Comparison of ENCODE assay signal across 11 mouse cellular contexts in genomic region chr9:70509906-70510525, GRCm38 (mm10). TPM values are rescaled to one million over a fixed set of nuclear protein-coding genes. Genes with fewer than 3 reads are reported as not detected.
A peak's percentile ranks its signal among the peaks of the same experiment; 100 is the strongest.
DNase-seq lines count a peak whose midpoint lies in the region; ATAC-seq and TF ChIP-seq lines count a peak whose summit lies in the region.
"Had no signal": no experiment of that assay in that cellular context is flagged by ENCODE, and none has a peak within 500 bp of the region (broad histone marks: within the 10 kb centered on the region; RNA-seq: fewer than 3 reads in every experiment).

No protein-coding gene starts in this region.

- H3K9ac ChIP-seq in liver, adult 2 months (ENCODE audit: low read depth, low read length), result no peak overlapping the region; the same call in 1 of the 2 replicates
- H3K9ac ChIP-seq in liver, embryonic 12.5 days, result no peak overlapping the region
- H3K9ac ChIP-seq: lung, embryonic 15.5 days had no signal

- no peak overlapping the region; the same call in 1 of the 2 replicates for H3K4me3 ChIP-seq in liver, adult 2 months (ENCODE audit: insufficient read depth, low read depth, low read length)
- H3K4me3 ChIP-seq in liver, embryonic 12.5 days, result no peak overlapping the region
- H3K4me3 ChIP-seq: lung, embryonic 15.5 days; myocyte had no signal

- TF ChIP-seq POLR2A in liver, adult 2 months (IDR thresholded peaks at IDR 0.05; ENCODE audit: extremely low read depth, insufficient read depth, low read length), result no peak

- 16% methylated on average over 4 of the region's 4 CpGs for WGBS in liver, adult 2 months
- WGBS in liver, embryonic 12.5 days (ENCODE audit: insufficient replicate concordance), result 55% methylated on average over 4 of the region's 4 CpGs

- H3K4me2 ChIP-seq in liver, embryonic 12.5 days, result no peak overlapping the region
- H3K4me2 ChIP-seq: lung, embryonic 15.5 days had no signal

- no peak for TF ChIP-seq CTCF in liver, adult 2 months (IDR thresholded peaks at IDR 0.05; ENCODE audit: low read depth, low read length)

- no peaks in the 10 kb centered on the region for H3K79me2 ChIP-seq in liver, adult 2 months (ENCODE audit: control insufficient read depth, insufficient read depth, low read length)

- H3K4me1 ChIP-seq in liver, adult 2 months (ENCODE audit: control insufficient read depth, insufficient read depth, low read length), result peaks cover 12% of the 10 kb centered on the region
- peaks cover 10% of the 10 kb centered on the region; the same call in 1 of the 2 replicates for H3K4me1 ChIP-seq in liver, embryonic 12.5 days
- H3K4me1 ChIP-seq: lung, embryonic 15.5 days had no signal

- peak; percentile 89 for DNase-seq in liver, adult 2 months (ENCODE audit: extremely low read depth, low read depth, low spot score)
- DNase-seq in adrenal gland, postnatal 14 days, result peak; percentile 71
- peak; percentile 22 for DNase-seq in kidney, postnatal 10 days
- DNase-seq in skeletal muscle tissue, adult 2 months (ENCODE audit: low read depth, low spot score), result peak; percentile 32
- no peak for DNase-seq in layer of hippocampus, adult 8-10 months (ENCODE audit: low spot score in 2 of 2)
- DNase-seq: right cerebral cortex, postnatal 14 days had no signal

- no peaks in the 10 kb centered on the region for H3K27me3 ChIP-seq in liver, adult 2 months (ENCODE audit: control insufficient read depth, insufficient read depth, low read length)
- no peaks in the 10 kb centered on the region; the same call in 1 of the 2 replicates for H3K27me3 ChIP-seq in liver, embryonic 12.5 days (replicated peaks)

- H3K27ac ChIP-seq in liver, adult 2 months (replicated peaks; ENCODE audit: insufficient read depth, low read depth, low read length), result peak overlapping the region; percentile 59
- H3K27ac ChIP-seq in liver, embryonic 12.5 days, result no peak overlapping the region
- H3K27ac ChIP-seq: lung, embryonic 15.5 days had no signal

- ATAC-seq in liver, embryonic 12.5 days, result no peak
- ATAC-seq in erythroblast, adult 5-6 weeks (replicated peaks; ENCODE audit: low FRiP score, poor library complexity, severe bottlenecking), result no peak
- ATAC-seq: inflammation-experienced regulatory T-cells, adult 6 months had no signal

- no peaks in the 10 kb centered on the region for H3K9me3 ChIP-seq in liver, embryonic 12.5 days (replicated peaks)
- H3K9me3 ChIP-seq: lung, embryonic 15.5 days had no signal

- H3K36me3 ChIP-seq in liver, adult 2 months (ENCODE audit: control insufficient read depth, insufficient read depth, low read length), result no peaks in the 10 kb centered on the region
- H3K36me3 ChIP-seq in liver, embryonic 12.5 days, result no peaks in the 10 kb centered on the region
- H3K36me3 ChIP-seq: lung, embryonic 15.5 days had no signal

RNA-seq across cellular contexts. Expression of gene Rnf111, which starts 6.5 kb away (rescaled TPM):
- 18.4 and 21.1 TPM in 2 replicates for total RNA-seq in liver, adult 2 months (2014; rRNA removed)
- polyA plus RNA-seq in liver, adult 2 months (2012; rRNA removed), result 16.8 and 23.5 TPM in 2 replicates
- polyA plus RNA-seq in liver, embryonic 12.5 days (2016; fragmentation: Nextera tagmentation; extraction: Ambion mirVana), result 13.8 and 15.0 TPM in 2 replicates
- 36.6 and 37.6 TPM in 2 replicates for total RNA-seq in adrenal gland, postnatal 14 days (2021)
- 18.6 and 28.8 TPM in 2 replicates for total RNA-seq in erythroblast, adult 5-6 weeks (2015; ENCODE audit: low replicate concordance)
- 17.6 and 22.8 TPM in 2 replicates for total RNA-seq in erythroblast, adult 5-6 weeks (2017; ENCODE audit: low replicate concordance)
- total RNA-seq in layer of hippocampus, adult 8-10 months (2022), result 10 to 100 TPM; 39.2 to 46.8 (median 40.2) TPM

RNA-seq across cellular contexts. Expression of gene Sltm, which starts 32.5 kb away (rescaled TPM):
- 16.5 and 17.6 TPM in 2 replicates for total RNA-seq in liver, adult 2 months (2014; rRNA removed)
- 2.8 and 3.5 TPM in 2 replicates for polyA plus RNA-seq in liver, adult 2 months (2012; rRNA removed)
- 30.7 and 32.3 TPM in 2 replicates for polyA plus RNA-seq in liver, embryonic 12.5 days (2016; fragmentation: Nextera tagmentation; extraction: Ambion mirVana)
- total RNA-seq in adrenal gland, postnatal 14 days (2021), result 36.7 and 41.3 TPM in 2 replicates
- 15.4 and 29.9 TPM in 2 replicates for total RNA-seq in erythroblast, adult 5-6 weeks (2015; ENCODE audit: low replicate concordance)
- 25.6 and 33.6 TPM in 2 replicates for total RNA-seq in erythroblast, adult 5-6 weeks (2017; ENCODE audit: low replicate concordance)
- 10 to 100 TPM; 48.5 to 60.9 (median 55.9) TPM for total RNA-seq in layer of hippocampus, adult 8-10 months (2022)

Comparison
In these comparisons a context has a peak if more than half of its experiments do, and no peak if none do; other contexts are left out.
1. DNase-seq: peak in liver, adult 2 months (single experiment), adrenal gland, postnatal 14 days (single experiment), kidney, postnatal 10 days (single experiment) and skeletal muscle tissue, adult 2 months (single experiment); none in layer of hippocampus, adult 8-10 months (0 of 2).